Mouse (Mus musculus) ES-E14 (cell line): ENCODE results near the gene Macrod2.

Source experiments
- ZC3H11A ChIP-seq: IDR thresholded peaks from 2 replicates; pipeline ENCODE4 v1.6.1; 2012; ENCODE audit warnings: low read depth, mild to moderate bottlenecking, inconsistent platforms, low read length, borderline replicate concordance
- ZNF384 ChIP-seq: IDR thresholded peaks from 2 replicates; pipeline ENCODE4 v1.6.1; 2012; ENCODE audit warnings: low read depth, low read length, inconsistent platforms

GRCm38 (mm10) chr2:140759732-140760131, 364.6 kb downstream of the Macrod2 start:
- TF ChIP-seq ZC3H11A, result no peak
- no peak for TF ChIP-seq ZNF384
